Mouse (Mus musculus): Measurements from ENCODE around the gene Arhgef6.

DNA sequence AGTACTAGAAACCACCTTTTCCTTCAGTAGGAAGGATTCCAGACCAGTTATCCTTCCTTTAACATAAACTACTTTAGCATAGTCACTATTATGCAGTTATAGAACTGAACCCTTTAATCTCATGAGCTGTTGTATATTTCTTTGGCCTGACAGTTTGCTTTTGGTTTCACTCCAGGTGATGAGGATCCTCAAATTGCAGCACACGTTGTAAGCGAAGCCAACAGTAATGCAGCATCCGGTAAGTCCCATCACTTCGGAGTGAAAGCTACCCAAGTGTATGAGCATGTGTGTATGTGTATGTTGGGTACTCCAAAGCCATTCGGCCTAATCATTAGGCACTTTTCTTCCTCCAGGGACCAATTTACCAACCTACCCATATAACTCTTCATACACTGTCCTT is 119.0 kb downstream of the Arhgef6 start:
- TF ChIP-seq POLR2A (IDR thresholded peaks at IDR 0.05; ENCODE audit: borderline replicate concordance, extremely low read depth, low read depth, low read length) (no peak), CTCF (IDR thresholded peaks at IDR 0.05; ENCODE audit: insufficient read depth, low read length) (no peak)
